Mouse (Mus musculus) adrenal gland, adult 2 months (tissue): ENCODE results near the gene Shc1. TPM values are rescaled to one million over a fixed set of nuclear protein-coding genes. Genes with fewer than 3 reads are reported as not detected.

Experiments used
- DNase-seq: peaks from one replicate; pipeline ENCODE4 v3.0.0; 2021
- polyA plus RNA-seq: library from polyadenylated mRNA; depleted of rRNA; stranded (reverse); fragments of >200 nt; gene quantifications from 2 replicates; pipeline ENCODE4 v1.2.3, GENCODE M21; 2012; rRNA removed
- total RNA-seq, 2 experiments: library from RNA; stranded (reverse); gene quantifications; 2 replicates each; pipeline ENCODE4 v1.2.3; 2021

Shc1 gene
- total and polyA plus RNA-seq, 3 experiments = 62.6 to 113 (median 69.6) TPM

GRCm38 (mm10) chr3:89449541-89449940, 31.3 kb downstream of the Shc1 start:
- peak; percentile 71 for DNase-seq

DNA sequence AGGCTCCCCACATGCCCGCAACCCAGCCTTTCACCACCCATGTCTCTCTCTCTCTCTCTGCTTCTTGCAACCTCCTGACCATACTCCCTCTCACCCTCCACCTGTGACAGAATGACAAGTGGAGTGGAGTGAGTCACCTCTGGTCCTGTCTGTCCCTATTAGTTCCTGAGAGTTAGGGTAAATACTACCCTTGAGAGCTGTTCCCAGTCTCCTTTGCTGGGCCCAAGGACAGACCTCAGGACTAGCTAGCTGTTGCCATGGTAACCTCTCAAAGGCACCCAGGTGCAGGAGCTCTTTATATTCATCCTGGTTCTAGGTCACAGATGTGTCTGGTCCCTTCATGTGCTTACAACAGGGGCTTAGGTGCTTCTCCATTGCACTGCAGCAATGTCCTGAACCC, 33.7 kb downstream of the Shc1 start:
- no peak for DNase-seq

- DNase-seq = no peak
Observed at GRCm38 (mm10) chr3:89454401-89455177, 36.3 kb downstream of the Shc1 start, which contains the start of gene Pmvk. Gene Pmvk, plus strand, starts transcription at chr3:89454541.

GRCm38 (mm10) chr3:89455786-89456285, 37.6 kb downstream of the Shc1 start:
- DNase-seq = no peak

GRCm38 (mm10) chr3:89456726-89457665, 38.8 kb downstream of the Shc1 start:
- peak; percentile 71 for DNase-seq

DNA sequence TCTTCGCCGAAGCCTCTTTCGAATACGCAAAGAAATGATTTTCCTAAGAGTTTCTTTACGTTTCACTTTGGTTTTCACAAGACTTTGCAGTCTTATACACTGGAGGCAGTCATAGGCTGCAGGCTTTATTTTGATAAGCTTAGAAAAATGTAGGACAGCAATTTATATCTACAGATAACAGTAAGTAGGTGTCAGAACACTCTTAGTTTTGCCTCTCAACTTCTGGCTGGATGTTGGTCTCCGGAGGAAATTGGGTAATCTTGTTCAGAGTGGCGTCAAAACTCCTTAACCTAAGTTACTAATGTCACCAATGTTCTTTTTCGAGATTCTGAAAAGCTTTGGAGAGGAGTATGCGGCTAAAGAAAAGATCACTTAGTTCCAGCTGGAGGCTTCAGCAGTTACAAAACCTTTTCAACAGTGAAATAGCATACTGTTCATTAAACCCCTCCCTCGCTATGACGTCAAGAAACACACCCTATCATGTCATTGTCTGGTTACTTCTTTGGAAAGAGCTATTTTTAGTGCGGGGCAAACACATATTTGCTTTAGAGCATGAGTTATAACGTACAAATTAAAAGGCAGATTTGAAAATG, 40.2 kb downstream of the Shc1 start:
- peak; percentile 48 for DNase-seq

DNA sequence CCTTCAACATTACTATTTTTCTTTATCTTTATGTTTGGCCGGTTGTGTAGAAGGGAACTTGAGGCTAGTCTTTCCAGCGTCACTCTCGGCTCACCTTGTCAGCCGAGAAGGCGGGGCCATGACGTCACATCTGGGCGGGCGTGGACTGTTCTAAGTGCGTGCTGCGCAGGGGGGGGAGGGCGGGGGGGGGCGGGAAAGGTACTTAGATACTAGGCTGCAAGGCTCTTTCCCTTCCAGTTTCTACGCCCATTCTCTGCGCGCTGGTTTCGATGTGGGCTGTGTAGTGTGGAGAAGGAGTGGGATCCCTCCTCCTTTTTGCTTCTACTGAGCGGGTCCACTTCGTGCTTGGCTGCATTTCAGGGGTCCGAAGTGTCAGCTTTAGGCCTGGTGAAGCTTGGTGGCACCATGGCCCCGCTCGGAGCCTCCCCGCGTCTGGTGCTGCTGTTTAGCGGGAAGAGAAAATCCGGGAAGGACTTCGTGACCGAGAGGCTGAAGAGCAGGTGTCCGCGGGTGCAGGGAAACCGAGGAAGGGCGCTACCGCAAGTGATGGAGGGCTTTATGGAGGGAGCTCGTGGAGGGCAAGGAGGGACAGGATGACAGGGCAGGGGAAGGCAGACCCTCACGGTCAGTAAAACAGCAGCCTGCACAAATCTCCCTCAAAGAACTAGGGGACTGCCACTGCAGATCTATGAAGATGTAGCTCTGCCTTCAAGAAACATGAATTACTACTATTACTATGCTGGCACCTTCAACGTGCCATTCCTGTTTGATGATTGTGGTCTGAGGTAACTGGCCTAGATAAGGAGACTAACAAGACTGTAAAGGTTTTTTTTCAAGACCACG, 40.9 kb downstream of the Shc1 start:
- peak; percentile 92 for DNase-seq

GRCm38 (mm10) chr3:89468268-89468667, 50.0 kb downstream of the Shc1 start:
- no peak for DNase-seq

DNA sequence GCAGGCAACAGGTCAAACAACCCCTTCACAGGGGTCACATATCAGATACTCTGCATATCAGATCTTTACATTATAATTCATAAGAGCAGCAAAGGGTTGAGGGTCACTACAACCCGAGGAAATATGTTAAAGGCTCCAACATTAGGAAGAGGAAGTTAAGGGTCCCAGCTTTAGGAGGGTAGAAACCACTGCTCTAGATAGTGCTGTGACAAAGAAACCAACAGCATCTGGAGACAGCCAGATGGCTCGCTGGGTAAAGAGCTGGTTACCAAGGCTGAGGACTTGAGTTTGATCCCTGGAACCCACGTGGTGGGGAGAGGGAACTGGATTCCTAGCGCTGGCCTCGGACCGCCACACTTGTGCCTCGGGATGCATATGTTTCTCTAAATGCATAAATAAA, 54.0 kb downstream of the Shc1 start:
- DNase-seq = no peak

DNA sequence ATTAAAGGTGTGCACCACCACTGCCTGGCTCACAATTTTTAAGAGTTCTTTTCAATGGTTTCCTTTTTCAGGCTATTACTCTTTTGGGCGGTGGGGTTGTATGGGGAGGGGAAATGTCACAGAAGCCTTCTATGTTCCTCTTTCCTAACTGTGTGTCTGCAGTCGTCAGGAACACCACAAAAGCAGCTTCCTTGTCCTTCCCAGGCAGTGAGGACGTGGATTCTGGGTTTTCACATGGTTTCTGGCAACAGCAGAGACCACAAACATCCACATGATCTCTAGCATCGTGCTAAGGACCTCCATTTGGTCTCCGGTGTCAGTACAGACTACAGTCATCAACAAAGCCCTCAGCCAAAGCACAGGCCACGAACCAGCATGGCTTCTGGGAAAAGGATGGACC, 55.6 kb downstream of the Shc1 start:
- DNase-seq = no peak

DNA sequence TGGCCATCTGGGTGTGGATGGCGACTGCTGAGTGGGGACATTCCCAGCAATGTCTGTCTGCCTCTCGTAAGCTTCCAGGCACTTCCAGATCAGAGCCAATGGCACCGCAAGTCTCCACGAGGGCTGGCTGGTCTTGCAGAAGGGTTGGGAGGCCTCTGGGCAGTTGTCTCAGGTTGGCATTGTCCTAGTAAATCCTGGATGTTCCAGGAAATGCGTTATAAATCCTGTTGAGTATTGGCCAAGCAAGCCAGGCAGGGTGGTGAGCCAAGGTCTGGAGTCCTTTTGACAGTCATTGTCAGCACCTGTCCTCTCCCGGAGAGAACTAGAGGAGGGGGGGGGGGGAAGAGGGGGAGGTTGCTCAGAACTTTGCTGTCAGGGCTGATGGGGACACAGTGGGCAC, 60.8 kb downstream of the Shc1 start:
- no peak for DNase-seq

Other genes with a start within 250 kb of the Shc1 start
- gene Scamp3, start 241.0 kb upstream of the Shc1 start, total RNA-seq = 100 to 1,000 TPM in 1 of 2 experiments, 10 to 100 TPM in 1; 87.1 to 104 TPM
- 234 and 299 TPM in 2 replicates for gene Scamp3, start 241.0 kb upstream of the Shc1 start, polyA plus RNA-seq
- gene Fam189b, start 235.3 kb upstream of the Shc1 start, total RNA-seq = 10 to 100 TPM; 15.2 to 16.3 TPM
- gene Fam189b, start 235.3 kb upstream of the Shc1 start, polyA plus RNA-seq = 80.2 and 84.4 TPM in 2 replicates
- gene Gba, start 215.5 kb upstream of the Shc1 start, total RNA-seq = 10 to 100 TPM; 74.4 to 74.6 TPM
- 40.2 and 43.9 TPM in 2 replicates for gene Gba, start 215.5 kb upstream of the Shc1 start, polyA plus RNA-seq
- gene Thbs3, start 203.3 kb upstream of the Shc1 start, total RNA-seq = 10 to 100 TPM in 1 of 2 experiments, 1 to 10 TPM in 1; 8.9 to 10.1 TPM
- 10.1 and 10.2 TPM in 2 replicates for gene Thbs3, start 203.3 kb upstream of the Shc1 start, polyA plus RNA-seq
- gene Mtx1, start 191.4 kb upstream of the Shc1 start, total RNA-seq = 100 to 1,000 TPM; 150 to 174 TPM
- 252 and 300 TPM in 2 replicates for gene Mtx1, start 191.4 kb upstream of the Shc1 start, polyA plus RNA-seq
- under 1 TPM; 0.24 to 0.32 TPM for gene Muc1, start 189.4 kb upstream of the Shc1 start, total RNA-seq
- gene Muc1, start 189.4 kb upstream of the Shc1 start, polyA plus RNA-seq = 0.53 and 0.85 TPM in 2 replicates
- gene Krtcap2, start 172.5 kb upstream of the Shc1 start, total RNA-seq = 100 to 1,000 TPM; 143 to 163 TPM
- gene Krtcap2, start 172.5 kb upstream of the Shc1 start, polyA plus RNA-seq = 433 and 437 TPM in 2 replicates
- gene Trim46, start 172.1 kb upstream of the Shc1 start, total RNA-seq = 1 to 10 TPM; 1.9 to 2.3 TPM
- 6.0 and 9.1 TPM in 2 replicates for gene Trim46, start 172.1 kb upstream of the Shc1 start, polyA plus RNA-seq
- 100 to 1,000 TPM; 134 to 150 TPM for gene Dpm3, start 159.1 kb upstream of the Shc1 start, total RNA-seq
- gene Dpm3, start 159.1 kb upstream of the Shc1 start, polyA plus RNA-seq = 509 and 645 TPM in 2 replicates
- 10 to 100 TPM; 49.9 to 54.7 TPM for gene Slc50a1, start 147.9 kb upstream of the Shc1 start, total RNA-seq
- 153 TPM in 2 replicates for gene Slc50a1, start 147.9 kb upstream of the Shc1 start, polyA plus RNA-seq
- gene Efna1, start 137.3 kb upstream of the Shc1 start, total RNA-seq = 10 to 100 TPM in 1 of 2 experiments, 1 to 10 TPM in 1; 8.0 to 16.6 TPM
- 17.5 and 24.0 TPM in 2 replicates for gene Efna1, start 137.3 kb upstream of the Shc1 start, polyA plus RNA-seq
- under 1 TPM; 0.26 to 0.55 TPM for gene Efna3, start 95.5 kb upstream of the Shc1 start, total RNA-seq
- 0.21 and 1.0 TPM in 2 replicates for gene Efna3, start 95.5 kb upstream of the Shc1 start, polyA plus RNA-seq
- 1 to 10 TPM in 1 of 2 experiments, under 1 TPM in 1; 0.63 to 1.9 TPM for gene Efna4, start 80.4 kb upstream of the Shc1 start, total RNA-seq
- gene Efna4, start 80.4 kb upstream of the Shc1 start, polyA plus RNA-seq = 1.8 and 3.5 TPM in 2 replicates
- 10 to 100 TPM; 56.1 to 87.5 TPM for gene Adam15, start 68.4 kb upstream of the Shc1 start, total RNA-seq
- 142 and 182 TPM in 2 replicates for gene Adam15, start 68.4 kb upstream of the Shc1 start, polyA plus RNA-seq
- 1 to 10 TPM in 1 of 2 experiments, under 1 TPM in 1; 0.40 to 1.3 TPM for gene Dcst2, start 56.5 kb upstream of the Shc1 start, total RNA-seq
- 0.61 and 1.2 TPM in 2 replicates for gene Dcst2, start 56.5 kb upstream of the Shc1 start, polyA plus RNA-seq
- gene Dcst1, start 53.2 kb upstream of the Shc1 start, total RNA-seq = under 1 TPM in 1 of 2 experiments, not detected in 1; 0.41 TPM
- gene Dcst1, start 53.2 kb upstream of the Shc1 start, polyA plus RNA-seq = 0.46 and 0.53 TPM in 2 replicates
- gene Zbtb7b, start 23.7 kb upstream of the Shc1 start, total RNA-seq = 100 to 1,000 TPM in 1 of 2 experiments, 10 to 100 TPM in 1; 84.0 to 102 TPM
- 117 and 121 TPM in 2 replicates for gene Zbtb7b, start 23.7 kb upstream of the Shc1 start, polyA plus RNA-seq
- gene Lenep, start 15.7 kb upstream of the Shc1 start, total RNA-seq = 1 to 10 TPM; 1.7 to 1.8 TPM
- 0.58 TPM in 1 of 2 replicates, not detected in the other for gene Lenep, start 15.7 kb upstream of the Shc1 start, polyA plus RNA-seq
- gene Flad1, start 6.6 kb upstream of the Shc1 start, total RNA-seq = 10 to 100 TPM; 32.2 to 50.7 TPM
- gene Flad1, start 6.6 kb upstream of the Shc1 start, polyA plus RNA-seq = 33.2 and 45.2 TPM in 2 replicates
- gene Cks1b, start 60 bp upstream of the Shc1 start, total RNA-seq = 10 to 100 TPM; 17.3 to 21.5 TPM
- gene Cks1b, start 60 bp upstream of the Shc1 start, polyA plus RNA-seq = 9.3 and 9.7 TPM in 2 replicates
- gene Pygo2, start 11.8 kb downstream of the Shc1 start, total RNA-seq = 10 to 100 TPM; 31.8 to 44.5 TPM
- gene Pygo2, start 11.8 kb downstream of the Shc1 start, polyA plus RNA-seq = 166 and 181 TPM in 2 replicates
- gene Pbxip1, start 18.3 kb downstream of the Shc1 start, total RNA-seq = 10 to 100 TPM; 38.4 to 70.0 TPM
- 37.5 and 43.3 TPM in 2 replicates for gene Pbxip1, start 18.3 kb downstream of the Shc1 start, polyA plus RNA-seq
- gene Pmvk, start 36.1 kb downstream of the Shc1 start, total RNA-seq = 10 to 100 TPM; 13.9 to 27.7 TPM
- gene Pmvk, start 36.1 kb downstream of the Shc1 start, polyA plus RNA-seq = 19.4 and 21.5 TPM in 2 replicates
- 1 to 10 TPM; 3.1 to 5.2 TPM for gene Kcnn3, start 101.7 kb downstream of the Shc1 start, total RNA-seq
- 1.7 and 2.0 TPM in 2 replicates for gene Kcnn3, start 101.7 kb downstream of the Shc1 start, polyA plus RNA-seq